Mouse (Mus musculus) embryonic fibroblast, embryonic 13.5 days (primary cell): ENCODE results near the gene Ube2cbp. TPM values are rescaled to one million over a fixed set of nuclear protein-coding genes. Genes with fewer than 3 reads are reported as not detected.

Experiments used
- H3K27ac ChIP-seq: 2 replicates; pipeline ENCODE4 v1.5.1; 2012; ENCODE audit warnings: low read length, control low read depth, inconsistent platforms; ENCODE audit not compliant: insufficient read depth
- H3K4me1 ChIP-seq: 2 replicates; pipeline ENCODE4 v1.6.1; 2011; ENCODE audit warnings: low read length; ENCODE audit not compliant: control insufficient read depth, insufficient read depth
- H3K4me3 ChIP-seq: 2 replicates; pipeline ENCODE4 v1.5.1; 2011; ENCODE audit warnings: mild to moderate bottlenecking, control low read depth, low read length; ENCODE audit not compliant: insufficient read depth
- CTCF ChIP-seq: IDR thresholded peaks from 2 replicates; pipeline ENCODE4 v1.5.1; 2011; ENCODE audit warnings: mild to moderate bottlenecking, control low read depth, low read length, moderate library complexity, borderline replicate concordance; ENCODE audit not compliant: insufficient read depth
- POLR2A ChIP-seq: IDR thresholded peaks from 2 replicates; pipeline ENCODE4 v1.6.1; 2011; ENCODE audit warnings: low read depth, mild to moderate bottlenecking, control low read depth, low read length, moderate library complexity
- polyA plus RNA-seq: library from polyadenylated mRNA; stranded (reverse); fragments of >200 nt; gene quantifications from 2 replicates; pipeline ENCODE4 v1.2.4, GENCODE M21; 2011; ENCODE audit warnings: low read depth; ENCODE audit not compliant: missing spikeins, insufficient read length

Ube2cbp gene
- polyA plus RNA-seq, 1 experiment: 1.8 TPM

GRCm38 (mm10) chr9:86438337-86439009 lies 26.3 kb downstream of the Ube2cbp start:
- TF ChIP-seq POLR2A (no peak), CTCF (no peak)
- Histone ChIP-seq H3K27ac (no peak overlapping the region), H3K4me3 (no peak overlapping the region), H3K4me1 (peaks cover 3% of the 10 kb centered on the region)

GRCm38 (mm10) chr9:86436608-86437007 lies 28.1 kb downstream of the Ube2cbp start:
- Histone ChIP-seq H3K27ac (no peak overlapping the region), H3K4me1 (peaks cover 3% of the 10 kb centered on the region), H3K4me3 (no peak overlapping the region)
- TF ChIP-seq POLR2A (no peak), CTCF (no peak)

GRCm38 (mm10) chr9:86435510-86435909 lies 29.2 kb downstream of the Ube2cbp start:
- TF ChIP-seq CTCF (no peak), POLR2A (no peak)
- no peak overlapping the region for H3K4me3 ChIP-seq
- peak overlapping the region; percentile 81 for H3K27ac ChIP-seq
- H3K4me1 ChIP-seq: peaks cover 3% of the 10 kb centered on the region

- H3K4me3 ChIP-seq: no peak overlapping the region
- H3K27ac ChIP-seq: no peak overlapping the region
- no peak for TF ChIP-seq CTCF
- TF ChIP-seq POLR2A: no peak
- H3K4me1 ChIP-seq: no peaks in the 10 kb centered on the region
Measured at GRCm38 (mm10) chr9:86423331-86423730, 41.4 kb downstream of the Ube2cbp start.

- no peak overlapping the region for H3K4me3 ChIP-seq
- TF ChIP-seq CTCF (no peak), POLR2A (no peak)
- H3K27ac ChIP-seq: no peak overlapping the region
- H3K4me1 ChIP-seq: no peaks in the 10 kb centered on the region
Measured at GRCm38 (mm10) chr9:86419366-86419765, 45.4 kb downstream of the Ube2cbp start.

- H3K4me1 ChIP-seq: no peaks in the 10 kb centered on the region
- H3K4me3 ChIP-seq: no peak overlapping the region
- H3K27ac ChIP-seq: no peak overlapping the region
- TF ChIP-seq CTCF (no peak), POLR2A (no peak)
Measured at GRCm38 (mm10) chr9:86417971-86418370, 46.8 kb downstream of the Ube2cbp start.

GRCm38 (mm10) chr9:86395785-86396184 lies 69.0 kb downstream of the Ube2cbp start:
- Histone ChIP-seq H3K27ac (no peak overlapping the region), H3K4me1 (no peaks in the 10 kb centered on the region), H3K4me3 (no peak overlapping the region)
- no peak for TF ChIP-seq CTCF
- TF ChIP-seq POLR2A: no peak

- Histone ChIP-seq H3K4me3 (no peak overlapping the region), H3K27ac (no peak overlapping the region), H3K4me1 (no peaks in the 10 kb centered on the region)
- TF ChIP-seq POLR2A (no peak), CTCF (no peak)
Measured at GRCm38 (mm10) chr9:86395012-86395411, 69.7 kb downstream of the Ube2cbp start.

GRCm38 (mm10) chr9:86393586-86394272 lies 71.0 kb downstream of the Ube2cbp start:
- Histone ChIP-seq H3K4me3 (no peak overlapping the region), H3K4me1 (no peaks in the 10 kb centered on the region), H3K27ac (no peak overlapping the region)
- TF ChIP-seq POLR2A: no peak
- TF ChIP-seq CTCF: no peak

GRCm38 (mm10) chr9:86391467-86391866 lies 73.3 kb downstream of the Ube2cbp start:
- H3K27ac ChIP-seq: no peak overlapping the region
- TF ChIP-seq POLR2A (no peak), CTCF (no peak)
- no peaks in the 10 kb centered on the region for H3K4me1 ChIP-seq
- no peak overlapping the region for H3K4me3 ChIP-seq

GRCm38 (mm10) chr9:86390713-86391112 lies 74.0 kb downstream of the Ube2cbp start:
- TF ChIP-seq POLR2A: no peak
- TF ChIP-seq CTCF: no peak
- no peak overlapping the region for H3K4me3 ChIP-seq
- H3K27ac ChIP-seq: no peak overlapping the region
- no peaks in the 10 kb centered on the region for H3K4me1 ChIP-seq
